Mouse (Mus musculus) ES-E14 (cell line): Measurements from ENCODE around the gene Dlgap1. TPM values are rescaled to one million over a fixed set of nuclear protein-coding genes. Genes with fewer than 3 reads are reported as not detected.

Source experiments
- DNase-seq: peaks from one replicate; pipeline ENCODE4 v3.0.0-alpha.2; 2013; ENCODE audit warnings: low read depth, low spot score
- H3K27ac ChIP-seq: 2 replicates; pipeline ENCODE4 v1.5.1; 2012; ENCODE audit warnings: low read depth, mild to moderate bottlenecking, low read length, moderate library complexity, mixed read lengths; ENCODE audit not compliant: poor library complexity, insufficient read depth, severe bottlenecking
- H3K36me3 ChIP-seq: 2 replicates; pipeline ENCODE4 v1.6.1; 2012; ENCODE audit warnings: mild to moderate bottlenecking, low read length, moderate library complexity, mixed read lengths; ENCODE audit not compliant: control insufficient read depth, poor library complexity, insufficient read depth, severe bottlenecking
- H3K4me1 ChIP-seq, 2 experiments: fragments of 150-350 bp in 1 of 2; sonication (generic) in 1 of 2; 2 replicates each; pipeline ENCODE4 v1.6.1; 2012; ENCODE audit warnings: low read length in 2 of 2, mild to moderate bottlenecking in 1 of 2, mixed read lengths in 1 of 2; ENCODE audit not compliant: control insufficient read depth in 2 of 2, insufficient read depth in 2 of 2, poor library complexity in 1 of 2
- H3K4me3 ChIP-seq, 2 experiments: fragments of 150-350 bp in 1 of 2; sonication (generic) in 1 of 2; 2 replicates each; pipeline ENCODE4 v1.5.1; 2012; ENCODE audit warnings: low read length in 2 of 2, low read depth in 1 of 2, mild to moderate bottlenecking in 1 of 2, mixed read lengths in 1 of 2; ENCODE audit not compliant: insufficient read depth in 1 of 2, poor library complexity in 1 of 2, severe bottlenecking in 1 of 2
- H3K9ac ChIP-seq: 2 replicates; pipeline ENCODE4 v1.6.1; 2012; ENCODE audit warnings: low read depth, mild to moderate bottlenecking, low read length, mixed read lengths; ENCODE audit not compliant: poor library complexity, insufficient read depth, severe bottlenecking
- H3K9me3 ChIP-seq: fragments of 150-350 bp; sonication (generic); 2 replicates; pipeline ENCODE4 v1.6.1; 2012; ENCODE audit warnings: low read depth, mild to moderate bottlenecking, low read length; ENCODE audit not compliant: control insufficient read depth, insufficient read depth
- CHD2 ChIP-seq: IDR thresholded peaks from 2 replicates; pipeline ENCODE4 v1.6.1; 2014; ENCODE audit warnings: mild to moderate bottlenecking, low read depth, low read length, inconsistent platforms
- HCFC1 ChIP-seq: IDR thresholded peaks from 2 replicates; pipeline ENCODE4 v1.6.1; 2012; ENCODE audit warnings: low read length, inconsistent platforms, borderline replicate concordance; ENCODE audit not compliant: insufficient read depth
- MAFK ChIP-seq: IDR thresholded peaks from 2 replicates; pipeline ENCODE4 v1.6.1; 2014; ENCODE audit warnings: mild to moderate bottlenecking, low read depth, low read length, inconsistent platforms; ENCODE audit not compliant: insufficient read depth
- ZC3H11A ChIP-seq: IDR thresholded peaks from 2 replicates; pipeline ENCODE4 v1.6.1; 2012; ENCODE audit warnings: low read depth, mild to moderate bottlenecking, inconsistent platforms, low read length, borderline replicate concordance
- ZNF384 ChIP-seq: IDR thresholded peaks from 2 replicates; pipeline ENCODE4 v1.6.1; 2012; ENCODE audit warnings: low read depth, low read length, inconsistent platforms
- in situ Hi-C, 2 experiments: fragments of 600-800 bp; cut with MboI; formaldehyde crosslinking; loops; one replicate each; pipeline ENCODE4 v1.15.1; 2025; ENCODE audit warnings: low sequenced_read_pairs in 2 of 2, inconsistent platforms in 1 of 2; ENCODE audit not compliant: unreplicated experiment in 2 of 2
- total RNA-seq: library from RNA; depleted of rRNA; stranded (reverse); fragments of 300-350 nt; gene quantifications from 2 replicates; pipeline ENCODE4 v1.2.3, GENCODE M21; 2012

Gene Dlgap1
- total RNA-seq, 1 experiment = 0.94 TPM

- H3K36me3 ChIP-seq = no peaks in the 10 kb centered on the region
- in situ Hi-C loops = no loop called here
- H3K4me1 ChIP-seq = no peaks in the 10 kb centered on the region
- no peak overlapping the region for H3K4me3 ChIP-seq
- H3K27ac ChIP-seq = no peak overlapping the region
- no peak for DNase-seq
- no peaks in the 10 kb centered on the region for H3K9me3 ChIP-seq
- H3K9ac ChIP-seq = no peak overlapping the region
- TF ChIP-seq CHD2 (no peak), ZC3H11A (no peak), HCFC1 (no peak), MAFK (no peak), ZNF384 (no peak)
Measured at GRCm38 (mm10) chr17:70129151-70129550, 160.3 kb downstream of the Dlgap1 start.

- Histone ChIP-seq H3K9ac (no peak overlapping the region), H3K9me3 (no peaks in the 10 kb centered on the region), H3K4me3 (no peak overlapping the region), H3K27ac (no peak overlapping the region), H3K36me3 (no peaks in the 10 kb centered on the region), H3K4me1 (no peaks in the 10 kb centered on the region)
- DNase-seq = no peak
- TF ChIP-seq ZNF384 (no peak), ZC3H11A (no peak), MAFK (no peak), HCFC1 (no peak)
- in situ Hi-C loops = no loop called here
Measured at GRCm38 (mm10) chr17:70169831-70170230, 201.0 kb downstream of the Dlgap1 start.

GRCm38 (mm10) chr17:70172500-70173036, 203.7 kb downstream of the Dlgap1 start:
- H3K9ac ChIP-seq = no peak overlapping the region
- H3K27ac ChIP-seq = no peak overlapping the region
- TF ChIP-seq ZC3H11A (no peak), MAFK (no peak)
- no peak for DNase-seq
- no peaks in the 10 kb centered on the region for H3K9me3 ChIP-seq
- no peaks in the 10 kb centered on the region for H3K4me1 ChIP-seq
- H3K4me3 ChIP-seq = no peak overlapping the region
- no peaks in the 10 kb centered on the region for H3K36me3 ChIP-seq
- in situ Hi-C loops = no loop called here

- H3K9me3 ChIP-seq = no peaks in the 10 kb centered on the region
- H3K27ac ChIP-seq = no peak overlapping the region
- no peaks in the 10 kb centered on the region for H3K36me3 ChIP-seq
- no peaks in the 10 kb centered on the region for H3K4me1 ChIP-seq
- DNase-seq = no peak
- no peak for TF ChIP-seq ZC3H11A
- no peak for TF ChIP-seq HCFC1
- no peak for TF ChIP-seq MAFK
- TF ChIP-seq CHD2 = no peak
- TF ChIP-seq ZNF384 = no peak
- H3K9ac ChIP-seq = no peak overlapping the region
- in situ Hi-C loops = no loop called here
- H3K4me3 ChIP-seq = no peak overlapping the region
Measured at GRCm38 (mm10) chr17:70173916-70174315, 205.0 kb downstream of the Dlgap1 start.

GRCm38 (mm10) chr17:70191228-70191627, 222.4 kb downstream of the Dlgap1 start:
- no peak for DNase-seq
- no peak overlapping the region for H3K4me3 ChIP-seq
- no peak overlapping the region for H3K27ac ChIP-seq
- H3K36me3 ChIP-seq = no peaks in the 10 kb centered on the region
- H3K4me1 ChIP-seq = no peaks in the 10 kb centered on the region
- no peak overlapping the region for H3K9ac ChIP-seq
- no peak for TF ChIP-seq MAFK
- TF ChIP-seq CHD2 = no peak
- TF ChIP-seq HCFC1 = no peak
- no peak for TF ChIP-seq ZNF384
- no peak for TF ChIP-seq ZC3H11A
- H3K9me3 ChIP-seq = no peaks in the 10 kb centered on the region
- in situ Hi-C loops = no loop called here
